Mouse (Mus musculus) neural tube, embryonic 10.5 days (tissue): ENCODE data around the gene Lypd1.
A peak's percentile ranks its signal among the peaks of the same experiment; 100 is the strongest.

Experiments
- DNase-seq: peaks from one replicate; pipeline ENCODE4 v3.0.0-alpha.2; 2017; ENCODE audit warnings: low spot score; ENCODE audit errors: extremely low spot score

The Lypd1 gene

GRCm38 (mm10) chr1:125912601-125913600, at the start of gene Lypd1:
TSS of gene Lypd1 (minus strand) at chr1:125913101.
- peak; percentile 42 for DNase-seq

- DNase-seq, result no peak
These were observed 38.1 kb upstream of the Lypd1 start for GRCm38 (mm10) chr1:125951026-125951425.

GRCm38 (mm10) chr1:125949076-125949475, 36.2 kb upstream of the Lypd1 start:
- DNase-seq, result no peak

- no peak for DNase-seq
These were observed 32.2 kb upstream of the Lypd1 start for GRCm38 (mm10) chr1:125945136-125945535.

- DNase-seq, result no peak
These were observed 30.4 kb upstream of the Lypd1 start for GRCm38 (mm10) chr1:125943305-125943704.

GRCm38 (mm10) chr1:125925486-125925885, 12.6 kb upstream of the Lypd1 start:
- DNase-seq, result no peak

GRCm38 (mm10) chr1:125923062-125923461, 10.2 kb upstream of the Lypd1 start:
- no peak for DNase-seq

- no peak for DNase-seq
These were observed 7.8 kb upstream of the Lypd1 start for GRCm38 (mm10) chr1:125920696-125921095.

GRCm38 (mm10) chr1:125911901-125912445, 928 bp downstream of the Lypd1 start:
- no peak for DNase-seq

GRCm38 (mm10) chr1:125911337-125911900, 1.5 kb downstream of the Lypd1 start:
- peak; percentile 65 for DNase-seq

- peak; percentile 40 for DNase-seq
These were observed 2.0 kb downstream of the Lypd1 start for GRCm38 (mm10) chr1:125910871-125911265.

- peak; percentile 54 for DNase-seq
These were observed 2.6 kb downstream of the Lypd1 start for GRCm38 (mm10) chr1:125910211-125910870.

- DNase-seq, result no peak
These were observed 19.7 kb downstream of the Lypd1 start for GRCm38 (mm10) chr1:125893158-125893557.

- DNase-seq, result no peak
These were observed 42.8 kb downstream of the Lypd1 start for GRCm38 (mm10) chr1:125870056-125870455.

- no peak for DNase-seq
These were observed 54.3 kb downstream of the Lypd1 start for GRCm38 (mm10) chr1:125858631-125859030.

GRCm38 (mm10) chr1:125854646-125855045, 58.3 kb downstream of the Lypd1 start:
- no peak for DNase-seq

- DNase-seq, result no peak
These were observed 73.0 kb downstream of the Lypd1 start for GRCm38 (mm10) chr1:125839746-125840392.

GRCm38 (mm10) chr1:125837507-125837906, 75.4 kb downstream of the Lypd1 start:
- DNase-seq, result no peak

GRCm38 (mm10) chr1:125823611-125824010, 89.3 kb downstream of the Lypd1 start:
- no peak for DNase-seq

- no peak for DNase-seq
These were observed 91.8 kb downstream of the Lypd1 start for GRCm38 (mm10) chr1:125821101-125821500.
